Mouse (Mus musculus) adrenal gland, postnatal 36 days (tissue): ENCODE results near the gene Daxx. TPM values are rescaled to one million over a fixed set of nuclear protein-coding genes. Genes with fewer than 3 reads are reported as not detected.

Source experiments
- DNase-seq, 2 experiments: peaks; one replicate each; pipeline ENCODE4 v3.0.0; 2021; ENCODE audit warnings: mixed read lengths in 1 of 2
- total RNA-seq, 2 experiments: library from RNA; stranded (reverse); gene quantifications; 2 replicates each; pipeline ENCODE4 v1.2.3; 2021

The Daxx gene
- total RNA-seq, 2 experiments from 2014 or later, result 29.2 to 30.2 TPM

- peak; percentile 88 to 89 for DNase-seq
These were observed 11.3 kb downstream of the Daxx start for GRCm38 (mm10) chr17:33920282-33921097.

GRCm38 (mm10) chr17:33921361-33921760 is 12.1 kb downstream of the Daxx start:
- no peak for DNase-seq

GRCm38 (mm10) chr17:33924577-33925283 is 15.5 kb downstream of the Daxx start:
- DNase-seq, result peak in 1 of 2 experiments; percentile 52

GRCm38 (mm10) chr17:33925406-33926116 is 16.3 kb downstream of the Daxx start:
- no peak for DNase-seq

- DNase-seq, result no peak
These were observed 17.2 kb downstream of the Daxx start for GRCm38 (mm10) chr17:33926207-33926932.

- DNase-seq, result no peak
These were observed 19.2 kb downstream of the Daxx start for GRCm38 (mm10) chr17:33928251-33928947.

GRCm38 (mm10) chr17:33929371-33930279 is 20.4 kb downstream of the Daxx start, which contains the start of gene Rgl2:
Gene Rgl2 (plus strand): TSS chr17:33929543.
- DNase-seq, result peak; percentile 94 to 95

- peak; percentile 71 to 80 for DNase-seq
These were observed 21.3 kb downstream of the Daxx start for GRCm38 (mm10) chr17:33930280-33931158.

GRCm38 (mm10) chr17:33931159-33931866 is 22.1 kb downstream of the Daxx start:
- DNase-seq, result no peak

- no peak for DNase-seq
These were observed 22.7 kb downstream of the Daxx start for GRCm38 (mm10) chr17:33931947-33932346.

GRCm38 (mm10) chr17:33932448-33932847 is 23.2 kb downstream of the Daxx start:
- no peak for DNase-seq

GRCm38 (mm10) chr17:33932970-33933369 is 23.8 kb downstream of the Daxx start:
- no peak for DNase-seq

GRCm38 (mm10) chr17:33935422-33936055 is 26.3 kb downstream of the Daxx start:
- no peak for DNase-seq

GRCm38 (mm10) chr17:33936993-33937392 is 27.8 kb downstream of the Daxx start:
- no peak for DNase-seq

GRCm38 (mm10) chr17:33938783-33939182 is 29.6 kb downstream of the Daxx start:
- no peak for DNase-seq

- DNase-seq, result peak; percentile 91
These were observed 31.1 kb downstream of the Daxx start, which contains the start of the genes Pfdn6 and Wdr46 for GRCm38 (mm10) chr17:33940206-33940805. Gene Pfdn6 (minus strand): TSS chr17:33940343. Gene Wdr46 (plus strand): TSS chr17:33940660.

- peak; percentile 52 to 62 for DNase-seq
These were observed 31.8 kb downstream of the Daxx start for GRCm38 (mm10) chr17:33940981-33941380.
